Mouse (Mus musculus) forebrain, embryonic 11.5 days (tissue): ENCODE results near the gene Stard10. TPM values are rescaled to one million over a fixed set of nuclear protein-coding genes. Genes with fewer than 3 reads are reported as not detected.

ENCODE experiments used
- ATAC-seq: fragments of 200-750 bp; cut with Nextera tagmentation; replicated peaks from 2 replicates; pipeline ENCODE4 v1.8.0; 2017; ENCODE audit warnings: moderate TSS enrichment; ENCODE audit not compliant: low FRiP score
- DNase-seq: peaks from one replicate; pipeline ENCODE4 v3.0.0-alpha.2; 2017; ENCODE audit warnings: low spot score
- H3K27ac ChIP-seq: fragments of 300-500 bp; sonication (generic); 2 replicates; pipeline ENCODE4 v1.5.1; 2014; ENCODE audit warnings: low read depth, low read length
- H3K27me3 ChIP-seq: fragments of 300-500 bp; sonication (generic); 2 replicates; pipeline ENCODE4 v1.6.1; 2014; ENCODE audit warnings: mild to moderate bottlenecking, low read length, mixed read lengths; ENCODE audit not compliant: control insufficient read depth, insufficient read depth
- H3K36me3 ChIP-seq: fragments of 300-500 bp; sonication (generic); 2 replicates; pipeline ENCODE4 v1.6.1; 2014; ENCODE audit warnings: mild to moderate bottlenecking, low read length, moderate library complexity, mixed read lengths; ENCODE audit not compliant: control insufficient read depth, insufficient read depth
- H3K4me1 ChIP-seq: fragments of 300-500 bp; sonication (generic); replicated peaks from 2 replicates; pipeline ENCODE4 v1.6.1; 2014; ENCODE audit warnings: low read length, mixed read lengths; ENCODE audit not compliant: control insufficient read depth, insufficient read depth
- H3K4me2 ChIP-seq: fragments of 300-500 bp; sonication (generic); 2 replicates; pipeline ENCODE4 v1.6.1; 2014; ENCODE audit warnings: low read depth, mild to moderate bottlenecking, low read length, moderate library complexity, mixed read lengths; ENCODE audit not compliant: severe bottlenecking
- H3K4me3 ChIP-seq: fragments of 300-500 bp; sonication (generic); 2 replicates; pipeline ENCODE4 v1.5.1; 2014; ENCODE audit warnings: low read depth, low read length
- H3K9ac ChIP-seq: fragments of 300-500 bp; sonication (generic); 2 replicates; pipeline ENCODE4 v1.6.1; 2014; ENCODE audit warnings: low read length
- H3K9me3 ChIP-seq: fragments of 300-500 bp; sonication (generic); 2 replicates; pipeline ENCODE4 v1.6.1; 2016; ENCODE audit warnings: low read length, mixed read lengths; ENCODE audit not compliant: control insufficient read depth
- WGBS: fragments of 180-500 bp; shearing (Covaris S2); extraction: QIAGEN DNeasy Blood & Tissue Kit; methylation state at CpG from one replicate; pipeline ENCODE4 v1.1.7; 2014; 5-methylcytosine and 5-hydroxymethylcytosine counted together
- polyA plus RNA-seq: library from polyadenylated mRNA; unstranded; fragments of >200 nt; fragmentation: Nextera tagmentation; extraction: Ambion mirVana; gene quantifications from 2 replicates; pipeline ENCODE4 v1.2.1, GENCODE M21; 2014

Stard10 gene
- polyA plus RNA-seq, 1 experiment from 2014 or later, result 6.3 TPM

- Histone ChIP-seq H3K4me3 (no peak overlapping the region), H3K27me3 (no peaks in the 10 kb centered on the region), H3K9ac (no peak overlapping the region), H3K36me3 (no peaks in the 10 kb centered on the region), H3K27ac (no peak overlapping the region), H3K4me2 (no peak overlapping the region), H3K9me3 (no peaks in the 10 kb centered on the region), H3K4me1 (0 out of 2 replicates have a peak, but pooled peaks cover 5% of the 10 kb centered on the region)
- WGBS, result 76% methylated on average over 3 of the region's 3 CpGs
- ATAC-seq, result no peak
- DNase-seq, result no peak
These were observed 66.9 kb downstream of the Stard10 start for GRCm38 (mm10) chr7:101383756-101384155.

GRCm38 (mm10) chr7:101384931-101385330, 68.0 kb downstream of the Stard10 start:
- ATAC-seq (no peak), DNase-seq (no peak)
- 77% methylated on average over 10 of the region's 10 CpGs for WGBS
- Histone ChIP-seq H3K27ac (no peak overlapping the region), H3K4me3 (no peak overlapping the region), H3K4me2 (no peak overlapping the region), H3K9ac (no peak overlapping the region), H3K36me3 (no peaks in the 10 kb centered on the region), H3K9me3 (no peaks in the 10 kb centered on the region), H3K27me3 (no peaks in the 10 kb centered on the region), H3K4me1 (0 out of 2 replicates have a peak, but pooled peaks cover 5% of the 10 kb centered on the region)

- 46% methylated on average over 6 of the region's 6 CpGs for WGBS
- 0 out of 2 replicates have a peak, but pooled peaks cover 5% of the 10 kb centered on the region for H3K4me1 ChIP-seq
- H3K9ac ChIP-seq, result no peak overlapping the region
- no peaks in the 10 kb centered on the region for H3K36me3 ChIP-seq
- no peak overlapping the region for H3K4me3 ChIP-seq
- no peaks in the 10 kb centered on the region for H3K27me3 ChIP-seq
- no peaks in the 10 kb centered on the region for H3K9me3 ChIP-seq
- no peak overlapping the region for H3K4me2 ChIP-seq
- ATAC-seq, result no peak
- no peak for DNase-seq
- H3K27ac ChIP-seq, result no peak overlapping the region
These were observed 68.4 kb downstream of the Stard10 start for GRCm38 (mm10) chr7:101385331-101385733.

GRCm38 (mm10) chr7:101385866-101386452, 69.1 kb downstream of the Stard10 start:
- Histone ChIP-seq H3K4me2 (no peak overlapping the region), H3K27me3 (no peaks in the 10 kb centered on the region), H3K4me3 (no peak overlapping the region), H3K9me3 (no peaks in the 10 kb centered on the region), H3K4me1 (0 out of 2 replicates have a peak, but pooled peaks cover 5% of the 10 kb centered on the region), H3K27ac (no peak overlapping the region), H3K36me3 (no peaks in the 10 kb centered on the region), H3K9ac (no peak overlapping the region)
- ATAC-seq, result no peak
- 56% methylated on average over 10 of the region's 10 CpGs for WGBS
- DNase-seq, result no peak

- ATAC-seq (no peak), DNase-seq (no peak)
- H3K9ac ChIP-seq, result no peak overlapping the region
- peaks cover 10% of the 10 kb centered on the region; the same call in 1 of the 2 replicates for H3K4me1 ChIP-seq
- no peak overlapping the region for H3K27ac ChIP-seq
- no peaks in the 10 kb centered on the region for H3K36me3 ChIP-seq
- WGBS, result 87% methylated on average over 6 of the region's 6 CpGs
- no peaks in the 10 kb centered on the region for H3K9me3 ChIP-seq
- no peak overlapping the region for H3K4me3 ChIP-seq
- H3K4me2 ChIP-seq, result no peak overlapping the region
- no peaks in the 10 kb centered on the region for H3K27me3 ChIP-seq
These were observed 72.4 kb downstream of the Stard10 start for GRCm38 (mm10) chr7:101389256-101389655.

- H3K4me1 ChIP-seq, result peaks cover 8% of the 10 kb centered on the region; the same call in 1 of the 2 replicates
- WGBS, result 82% methylated on average over 4 of the region's 4 CpGs
- no peak for ATAC-seq
- no peaks in the 10 kb centered on the region for H3K9me3 ChIP-seq
- H3K27ac ChIP-seq, result no peak overlapping the region
- H3K36me3 ChIP-seq, result no peaks in the 10 kb centered on the region
- H3K9ac ChIP-seq, result no peak overlapping the region
- no peak overlapping the region for H3K4me3 ChIP-seq
- no peak overlapping the region for H3K4me2 ChIP-seq
- DNase-seq, result no peak
- H3K27me3 ChIP-seq, result no peaks in the 10 kb centered on the region
These were observed 75.1 kb downstream of the Stard10 start for GRCm38 (mm10) chr7:101391909-101392479.

GRCm38 (mm10) chr7:101393015-101393414, 76.1 kb downstream of the Stard10 start:
- no peaks in the 10 kb centered on the region for H3K27me3 ChIP-seq
- no peak overlapping the region for H3K4me3 ChIP-seq
- H3K36me3 ChIP-seq, result no peaks in the 10 kb centered on the region
- no peak overlapping the region for H3K9ac ChIP-seq
- no peak overlapping the region for H3K27ac ChIP-seq
- peaks cover 8% of the 10 kb centered on the region; the same call in 1 of the 2 replicates for H3K4me1 ChIP-seq
- H3K9me3 ChIP-seq, result no peaks in the 10 kb centered on the region
- DNase-seq (no peak), ATAC-seq (no peak)
- WGBS, result 47% methylated on average over 4 of the region's 4 CpGs
- no peak overlapping the region for H3K4me2 ChIP-seq

- H3K4me1 ChIP-seq, result peaks cover 8% of the 10 kb centered on the region; the same call in 1 of the 2 replicates
- 42% methylated on average over 8 of the region's 8 CpGs for WGBS
- DNase-seq (no peak), ATAC-seq (0 out of 2 replicates have a peak, but pooled peaks have one; percentile 40)
- H3K27me3 ChIP-seq, result no peaks in the 10 kb centered on the region
- H3K4me3 ChIP-seq, result no peak overlapping the region
- H3K36me3 ChIP-seq, result no peaks in the 10 kb centered on the region
- no peak overlapping the region for H3K4me2 ChIP-seq
- H3K9ac ChIP-seq, result no peak overlapping the region
- H3K9me3 ChIP-seq, result no peaks in the 10 kb centered on the region
- H3K27ac ChIP-seq, result no peak overlapping the region
These were observed 77.0 kb downstream of the Stard10 start for GRCm38 (mm10) chr7:101393694-101394504.
